Mouse (Mus musculus) right cerebral cortex, postnatal 10 days (tissue): ENCODE data around the gene Armc7.

Source experiments
- DNase-seq, 2 experiments: peaks; one replicate each; pipeline ENCODE4 v3.0.0; 2021; ENCODE audit warnings: low spot score in 2 of 2

Gene Armc7

GRCm38 (mm10) chr11:115475025-115475757, at the start of gene Armc7:
TSS of gene Armc7 (plus strand) at chr11:115475667.
- peak; percentile 96 for DNase-seq

GRCm38 (mm10) chr11:115425671-115426070, 49.8 kb upstream of the Armc7 start:
- DNase-seq: no peak

- DNase-seq: peak; percentile 82 to 84
Measured at GRCm38 (mm10) chr11:115427482-115428331, 47.8 kb upstream of the Armc7 start.

- DNase-seq: peak in 1 of 2 experiments; percentile 65
Measured at GRCm38 (mm10) chr11:115429307-115429706, 46.2 kb upstream of the Armc7 start.

- no peak for DNase-seq
Measured at GRCm38 (mm10) chr11:115430561-115430960, 44.9 kb upstream of the Armc7 start.

GRCm38 (mm10) chr11:115432814-115433213, 42.7 kb upstream of the Armc7 start:
- DNase-seq: no peak

GRCm38 (mm10) chr11:115433342-115433741, 42.1 kb upstream of the Armc7 start:
- DNase-seq: no peak

GRCm38 (mm10) chr11:115435596-115436337, 39.7 kb upstream of the Armc7 start:
- peak in 1 of 2 experiments; percentile 56 for DNase-seq

GRCm38 (mm10) chr11:115437571-115438122, 37.8 kb upstream of the Armc7 start:
- no peak for DNase-seq

- no peak for DNase-seq
Measured at GRCm38 (mm10) chr11:115439326-115439725, 36.1 kb upstream of the Armc7 start.

- no peak for DNase-seq
Measured at GRCm38 (mm10) chr11:115439906-115440595, 35.4 kb upstream of the Armc7 start, which contains the start of gene Trim80. TSS of gene Trim80 (plus strand) at chr11:115440545.

- no peak for DNase-seq
Measured at GRCm38 (mm10) chr11:115441417-115441816, 34.0 kb upstream of the Armc7 start.

- DNase-seq: no peak
Measured at GRCm38 (mm10) chr11:115446906-115447305, 28.6 kb upstream of the Armc7 start.

GRCm38 (mm10) chr11:115447321-115447885, 28.1 kb upstream of the Armc7 start:
- DNase-seq: no peak

- no peak for DNase-seq
Measured at GRCm38 (mm10) chr11:115448075-115448474, 27.4 kb upstream of the Armc7 start.

- DNase-seq: no peak
Measured at GRCm38 (mm10) chr11:115448998-115449397, 26.5 kb upstream of the Armc7 start.

GRCm38 (mm10) chr11:115450176-115450575, 25.3 kb upstream of the Armc7 start:
- no peak for DNase-seq

- no peak for DNase-seq
Measured at GRCm38 (mm10) chr11:115451781-115452241, 23.7 kb upstream of the Armc7 start.

GRCm38 (mm10) chr11:115452281-115452860, 23.1 kb upstream of the Armc7 start:
- DNase-seq: no peak

- DNase-seq: no peak
Measured at GRCm38 (mm10) chr11:115453306-115453705, 22.2 kb upstream of the Armc7 start.
